Mouse (Mus musculus) stomach, postnatal 0 days (tissue): ENCODE measurements around the gene Pcsk1.

Experiments
- CTCF ChIP-seq: IDR thresholded peaks from 2 replicates; pipeline ENCODE4 v1.5.1; 2016; ENCODE audit warnings: antibody characterized with exemption, low read depth, mild to moderate bottlenecking, moderate library complexity
- EP300 ChIP-seq: optimal IDR thresholded peaks from 2 replicates; pipeline ENCODE3; 2016; ENCODE audit warnings: antibody characterized with exemption

DNA sequence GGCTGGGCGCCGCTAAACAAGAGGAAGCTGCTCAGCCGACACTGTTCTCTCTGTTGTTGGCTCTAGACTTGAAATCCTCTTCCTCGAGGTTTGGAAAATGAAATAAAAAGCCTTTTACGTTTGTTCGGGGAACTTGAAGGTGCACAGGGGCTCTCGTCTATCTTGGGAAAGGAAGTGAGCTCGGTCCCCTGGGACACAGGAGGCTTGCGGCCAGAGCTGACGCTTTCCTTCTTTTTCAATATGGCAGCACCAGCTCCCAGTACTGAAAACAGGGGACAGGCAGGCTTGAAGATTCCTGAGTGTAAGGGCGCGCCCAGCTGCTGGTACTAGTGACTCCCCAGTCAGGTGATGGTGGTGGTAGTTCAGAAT, 769 bp downstream of the Pcsk1 start:
- TF ChIP-seq EP300 = no peak
- no peak for TF ChIP-seq CTCF
